Mouse (Mus musculus) liver, adult 2 months (tissue): ENCODE data around the gene Crhbp.

ENCODE experiments used
- CTCF ChIP-seq: fragments of 200-500 bp; IDR thresholded peaks from 2 replicates; pipeline ENCODE4 v1.5.1; 2011; ENCODE audit warnings: low read depth, low read length, control low read depth
- POLR2A ChIP-seq: fragments of 200-500 bp; IDR thresholded peaks from 2 replicates; pipeline ENCODE4 v1.6.1; 2011; ENCODE audit warnings: low read length, control low read depth; ENCODE audit not compliant: insufficient read depth; ENCODE audit errors: extremely low read depth

DNA sequence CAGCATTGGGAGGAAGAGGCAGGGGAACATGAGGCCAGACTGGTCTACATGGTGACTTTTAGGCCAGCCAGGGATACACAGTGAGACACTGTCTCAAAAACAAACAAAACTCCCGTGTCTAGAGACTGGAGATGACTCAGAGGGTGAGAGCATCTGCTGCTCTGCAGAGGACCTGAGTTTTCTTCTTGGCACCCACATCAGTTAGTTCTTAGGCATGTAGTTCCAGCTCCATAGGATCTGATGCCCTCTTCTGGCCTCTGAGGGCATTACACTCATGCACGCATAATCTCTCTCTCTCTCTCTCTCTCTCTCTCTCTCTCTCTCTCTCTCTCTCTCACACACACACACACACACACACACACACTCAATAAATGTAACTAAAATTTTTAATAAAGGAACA lies 26.2 kb upstream of the Crhbp start:
- no peak for TF ChIP-seq CTCF
- TF ChIP-seq POLR2A: no peak
